Mouse (Mus musculus) stomach, embryonic 14.5 days (tissue): ENCODE results near the gene Muc1. TPM values are rescaled to one million over a fixed set of nuclear protein-coding genes. Genes with fewer than 3 reads are reported as not detected.
"Not testable (repeated sequence)": the region's sequence is repeated elsewhere in the genome, so short reads cannot be mapped to it uniquely, and the experiment has no call there.

Source experiments
- ATAC-seq: fragments of 200-750 bp; cut with Nextera tagmentation; 2 replicates; pipeline ENCODE4 v1.8.0; 2017; ENCODE audit warnings: low read depth, moderate TSS enrichment; ENCODE audit not compliant: insufficient number of reproducible peaks, insufficient read depth, low FRiP score
- H3K27ac ChIP-seq: fragments of 300-500 bp; sonication (generic); 2 replicates; pipeline ENCODE4 v1.5.1; 2014; ENCODE audit warnings: mild to moderate bottlenecking, low read length, moderate library complexity, mixed read lengths
- H3K27me3 ChIP-seq: fragments of 300-500 bp; sonication (generic); 2 replicates; pipeline ENCODE4 v1.6.1; 2014; ENCODE audit warnings: low read length, control low read depth, mixed read lengths; ENCODE audit not compliant: control insufficient read depth, insufficient read depth
- H3K36me3 ChIP-seq: fragments of 300-500 bp; sonication (generic); 2 replicates; pipeline ENCODE4 v1.6.1; 2014; ENCODE audit warnings: mild to moderate bottlenecking, control low read depth, low read length, moderate library complexity, mixed read lengths; ENCODE audit not compliant: control insufficient read depth, insufficient read depth
- H3K4me1 ChIP-seq: fragments of 300-500 bp; sonication (generic); 2 replicates; pipeline ENCODE4 v1.6.1; 2014; ENCODE audit warnings: low read length, control low read depth, mixed read lengths; ENCODE audit not compliant: control insufficient read depth, insufficient read depth
- H3K4me2 ChIP-seq: fragments of 300-500 bp; sonication (generic); replicated peaks from 2 replicates; pipeline ENCODE4 v1.6.1; 2014; ENCODE audit warnings: low read depth, low read length, control low read depth
- H3K4me3 ChIP-seq: fragments of 300-500 bp; sonication (generic); 2 replicates; pipeline ENCODE4 v1.5.1; 2014; ENCODE audit warnings: low read depth, low read length, control low read depth
- H3K9ac ChIP-seq: fragments of 300-500 bp; sonication (generic); replicated peaks from 2 replicates; pipeline ENCODE4 v1.6.1; 2014; ENCODE audit warnings: low read depth, mild to moderate bottlenecking, control low read depth, low read length, moderate library complexity, mixed read lengths
- H3K9me3 ChIP-seq: fragments of 300-500 bp; sonication (generic); 2 replicates; pipeline ENCODE4 v1.6.1; 2016; ENCODE audit warnings: low read depth, low read length, control low read depth; ENCODE audit not compliant: control insufficient read depth
- WGBS: fragments of 180-500 bp; shearing (Covaris S2); extraction: QIAGEN DNeasy Blood & Tissue Kit; methylation state at CpG from one replicate; pipeline ENCODE4 v1.1.7; 2014; 5-methylcytosine and 5-hydroxymethylcytosine counted together
- polyA plus RNA-seq: library from polyadenylated mRNA; unstranded; fragments of >200 nt; fragmentation: Nextera tagmentation; extraction: Ambion mirVana; gene quantifications from 2 replicates; pipeline ENCODE4 v1.2.1, GENCODE M21; 2014

Muc1 gene
- polyA plus RNA-seq, 1 experiment from 2014 or later: 58.2 TPM

- H3K36me3 ChIP-seq: peaks cover 7% of the 10 kb centered on the region
- ATAC-seq: no peak
- no peaks in the 10 kb centered on the region for H3K9me3 ChIP-seq
- peaks cover 15% of the 10 kb centered on the region for H3K4me1 ChIP-seq
- H3K9ac ChIP-seq: peak within 1 kb of the TSS; percentile 71
- peak within 1 kb of the TSS; percentile 98 for H3K27ac ChIP-seq
- WGBS: 2% methylated on average over 19 of the region's 19 CpGs
- peak within 1 kb of the TSS; percentile 70 for H3K4me2 ChIP-seq
- H3K27me3 ChIP-seq: no peaks in the 10 kb centered on the region
- peak within 1 kb of the TSS; percentile 53 for H3K4me3 ChIP-seq
Measured at GRCm38 (mm10) chr3:89214681-89215411, 14.0 kb upstream of the Muc1 start, which contains the start of gene Thbs3. Thbs3 (plus strand) TSS chr3:89215180.

- 0% methylated on average over 6 of the region's 6 CpGs for WGBS
- peak; percentile 24; the same call in 1 of the 2 replicates for ATAC-seq
- H3K4me3 ChIP-seq: peak overlapping the region; percentile 53
Measured at GRCm38 (mm10) chr3:89215853-89216252, 13.0 kb upstream of the Muc1 start.

GRCm38 (mm10) chr3:89216407-89216806 lies 12.4 kb upstream of the Muc1 start:
- not testable (repeated sequence) for H3K9me3 ChIP-seq, H3K4me3 ChIP-seq, H3K36me3 ChIP-seq, H3K27me3 ChIP-seq, ATAC-seq, H3K9ac ChIP-seq, H3K4me2 ChIP-seq, H3K27ac ChIP-seq
- peaks cover 15% of the 10 kb centered on the region for H3K4me1 ChIP-seq
- 64% methylated on average over 7 of the region's 7 CpGs for WGBS

More at GRCm38 (mm10) chr3:89215853-89216252, 13.0 kb upstream of the Muc1 start:
- Histone ChIP-seq H3K4me2 (peak overlapping the region; percentile 70), H3K9me3 (no peaks in the 10 kb centered on the region), H3K4me1 (peaks cover 15% of the 10 kb centered on the region), H3K9ac (no peak overlapping the region; the same call in 1 of the 2 replicates), H3K36me3 (no peaks in the 10 kb centered on the region), H3K27me3 (no peaks in the 10 kb centered on the region), H3K27ac (no peak overlapping the region; the same call in 1 of the 2 replicates)

- Histone ChIP-seq H3K4me3 (no peak overlapping the region), H3K4me1 (peaks cover 11% of the 10 kb centered on the region; the same call in 1 of the 2 replicates), H3K4me2 (no peak overlapping the region), H3K9ac (no peak overlapping the region), H3K9me3 (no peaks in the 10 kb centered on the region), H3K27me3 (no peaks in the 10 kb centered on the region), H3K36me3 (no peaks in the 10 kb centered on the region), H3K27ac (no peak overlapping the region)
- ATAC-seq: no peak
- 80% methylated on average over 1 of the region's 1 CpGs for WGBS
Measured at GRCm38 (mm10) chr3:89218271-89218670, 10.6 kb upstream of the Muc1 start.

GRCm38 (mm10) chr3:89219546-89219945 lies 9.3 kb upstream of the Muc1 start:
- no peak for ATAC-seq
- Histone ChIP-seq H3K27me3 (no peaks in the 10 kb centered on the region), H3K27ac (no peak overlapping the region), H3K4me2 (no peak overlapping the region), H3K9ac (no peak overlapping the region), H3K9me3 (no peaks in the 10 kb centered on the region), H3K4me1 (peaks cover 11% of the 10 kb centered on the region; the same call in 1 of the 2 replicates), H3K4me3 (no peak overlapping the region), H3K36me3 (no peaks in the 10 kb centered on the region)
- WGBS: 29% methylated on average over 8 of the region's 8 CpGs

- ATAC-seq: no peak
- no peak overlapping the region for H3K4me2 ChIP-seq
- no peaks in the 10 kb centered on the region for H3K36me3 ChIP-seq
- H3K27ac ChIP-seq: no peak overlapping the region
- 78% methylated on average over 5 of the region's 5 CpGs for WGBS
- H3K27me3 ChIP-seq: no peaks in the 10 kb centered on the region
- H3K4me1 ChIP-seq: peaks cover 4% of the 10 kb centered on the region
- H3K9ac ChIP-seq: no peak overlapping the region
- H3K4me3 ChIP-seq: no peak overlapping the region
- H3K9me3 ChIP-seq: no peaks in the 10 kb centered on the region
Measured at GRCm38 (mm10) chr3:89221167-89221566, 7.7 kb upstream of the Muc1 start.

GRCm38 (mm10) chr3:89224796-89225195 lies 4.1 kb upstream of the Muc1 start:
- no peak overlapping the region for H3K4me2 ChIP-seq
- no peaks in the 10 kb centered on the region for H3K36me3 ChIP-seq
- H3K27ac ChIP-seq: no peak overlapping the region
- peaks cover 19% of the 10 kb centered on the region for H3K4me1 ChIP-seq
- no peak for ATAC-seq
- 75% methylated on average over 11 of the region's 11 CpGs for WGBS
- H3K4me3 ChIP-seq: no peak overlapping the region
- H3K27me3 ChIP-seq: no peaks in the 10 kb centered on the region
- H3K9ac ChIP-seq: no peak overlapping the region
- no peaks in the 10 kb centered on the region for H3K9me3 ChIP-seq

- no peaks in the 10 kb centered on the region for H3K36me3 ChIP-seq
- H3K27me3 ChIP-seq: no peaks in the 10 kb centered on the region
- WGBS: 54% methylated on average over 12 of the region's 12 CpGs
- H3K4me3 ChIP-seq: no peak overlapping the region
- peak overlapping the region; percentile 86; the same call in 1 of the 2 replicates for H3K4me2 ChIP-seq
- H3K9ac ChIP-seq: no peak overlapping the region
- H3K4me1 ChIP-seq: peaks cover 19% of the 10 kb centered on the region
- ATAC-seq: no peak
- no peak overlapping the region for H3K27ac ChIP-seq
- no peaks in the 10 kb centered on the region for H3K9me3 ChIP-seq
Measured at GRCm38 (mm10) chr3:89225321-89225815, 3.5 kb upstream of the Muc1 start.
